Mouse (Mus musculus): Measurements from ENCODE around the gene Nat8f5.
"Not testable (repeated sequence)": the region's sequence is repeated elsewhere in the genome, so short reads cannot be mapped to it uniquely, and the experiment has no call there.

The Nat8f5 gene

DNA sequence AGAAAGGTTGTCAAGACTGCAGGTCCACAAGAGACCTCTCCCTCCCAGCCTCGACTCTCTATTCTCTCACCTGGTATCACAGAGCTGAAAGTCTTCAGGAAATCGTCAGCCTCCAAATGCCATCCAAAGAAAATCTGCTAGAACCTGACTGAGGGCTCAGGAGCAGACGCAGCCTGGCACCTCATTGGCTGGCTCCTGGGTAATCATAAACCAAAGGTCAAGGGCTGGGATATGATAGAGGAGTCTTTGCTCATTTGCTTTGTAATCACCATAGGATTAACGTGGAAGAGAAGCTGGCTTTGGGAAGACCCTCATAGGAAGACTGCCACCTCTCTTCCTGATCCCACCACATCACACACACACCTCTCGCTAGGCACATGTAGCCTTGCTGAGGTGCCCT lies at the start of gene Nat8f5, which contains the start of gene Nat8f6:
TSS of gene Nat8f5 (minus strand) at position 136 of the 400 bp plus-strand sequence.
TSS of gene Nat8f6 (minus strand) at position 118 of the 400 bp plus-strand sequence.
- DNase-seq: no peak

DNA sequence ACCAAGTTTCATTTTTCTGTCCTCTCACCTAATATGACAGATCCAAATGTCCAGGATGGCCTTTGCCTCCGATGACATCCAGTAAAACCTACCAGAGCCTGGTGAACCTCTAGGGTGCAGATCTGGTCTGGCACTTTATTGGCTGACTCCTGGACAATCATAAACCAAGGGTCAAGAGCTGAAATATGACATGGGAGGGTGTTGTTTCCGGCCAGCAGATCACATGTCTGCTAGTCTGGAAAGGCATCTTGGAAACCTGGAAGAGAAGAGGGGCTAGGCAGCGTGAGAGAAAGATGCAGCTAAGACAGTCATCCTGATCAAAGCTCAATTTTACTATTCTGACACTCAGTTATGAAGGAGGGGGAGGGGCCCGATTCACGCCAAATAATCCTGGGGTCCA lies 48.2 kb upstream of the Nat8f5 start, which contains the start of gene Nat8f2:
TSS of gene Nat8f2 (minus strand) at position 153 of the 400 bp plus-strand sequence.
- not testable (repeated sequence) for DNase-seq

DNA sequence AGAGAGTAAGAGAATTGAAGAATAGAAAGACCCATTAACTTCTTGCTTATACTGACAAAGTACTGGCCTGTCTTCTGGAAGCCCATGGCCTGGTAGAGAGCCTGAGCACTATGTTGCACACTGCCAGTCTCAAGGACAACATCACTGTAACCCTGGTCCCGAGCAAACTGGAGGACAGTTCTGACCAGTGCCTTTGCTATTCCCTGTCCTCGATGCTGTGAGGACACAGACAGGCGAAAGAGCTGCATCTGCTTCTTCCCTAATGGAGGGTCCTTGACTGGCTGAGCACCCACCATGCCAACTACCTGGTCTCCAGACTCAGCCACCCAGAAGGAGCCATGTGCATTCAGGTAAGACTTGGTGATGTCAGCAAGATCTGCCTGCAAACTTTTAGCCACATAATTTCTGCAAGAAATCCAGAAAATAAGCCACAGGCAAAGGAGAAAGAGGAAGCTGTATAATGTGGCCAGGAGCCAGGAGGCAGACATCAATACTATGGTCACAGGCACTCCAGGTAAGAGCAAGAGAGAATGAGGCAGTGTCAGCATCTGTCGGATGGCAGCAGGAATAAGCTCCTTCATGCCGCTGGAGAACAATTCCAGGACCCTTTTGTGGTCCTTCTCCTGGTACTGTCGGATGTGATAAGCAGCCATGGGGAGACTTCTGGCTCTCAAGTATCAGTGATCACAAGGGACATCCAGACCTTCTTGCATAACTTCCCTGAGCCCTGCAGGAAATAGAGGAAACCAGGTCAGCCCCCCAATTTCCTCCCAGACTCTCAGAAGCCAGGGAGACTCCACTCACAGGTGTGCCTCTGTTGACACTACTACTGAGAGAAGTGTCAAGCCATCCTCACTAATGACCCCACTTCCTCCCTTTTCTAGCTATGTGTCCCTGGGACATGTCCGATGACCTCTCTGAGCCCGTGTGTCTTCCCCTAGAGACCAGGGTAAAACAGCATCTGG lies 47.2 kb upstream of the Nat8f5 start:
- DNase-seq: no peak

DNA sequence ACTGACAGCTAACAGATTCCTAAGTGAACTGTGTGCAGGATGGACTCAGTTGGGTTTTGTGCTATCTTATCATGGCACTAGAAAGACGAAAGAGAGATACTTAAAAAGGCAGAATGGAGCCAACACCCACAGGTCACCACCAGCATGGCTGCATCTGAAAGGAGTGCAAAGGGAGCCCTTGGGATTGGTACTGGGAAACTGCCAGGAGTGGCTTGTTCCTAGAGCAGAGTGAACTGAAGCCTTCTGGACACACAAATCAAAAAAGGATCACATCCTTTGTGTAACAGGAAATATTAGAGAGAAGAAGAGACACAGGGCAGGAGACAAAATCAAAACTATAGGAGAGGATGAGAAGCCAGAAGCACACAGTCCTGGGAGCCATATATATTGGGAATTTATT lies 46.2 kb upstream of the Nat8f5 start:
- DNase-seq: not testable (repeated sequence)

DNA sequence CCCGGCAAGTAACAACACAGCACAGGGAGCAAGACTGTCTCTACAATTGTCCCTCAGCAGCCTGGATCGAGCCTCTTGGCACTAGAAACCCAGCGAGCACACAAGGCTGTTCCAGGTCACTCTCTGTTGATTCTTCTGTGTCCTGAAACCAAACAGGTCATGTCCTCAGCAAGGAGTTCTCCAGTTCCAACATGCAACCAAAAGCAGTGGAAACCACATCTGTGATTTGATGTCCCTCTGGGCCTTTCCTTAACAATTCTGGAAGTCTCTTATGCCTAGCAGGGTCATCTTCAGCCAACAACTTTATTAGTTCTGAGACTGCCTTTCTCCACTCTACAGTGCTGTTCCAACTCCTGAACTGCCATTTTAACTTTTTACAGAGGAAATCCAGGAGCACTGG lies 45.4 kb upstream of the Nat8f5 start:
- DNase-seq: not testable (repeated sequence)

DNA sequence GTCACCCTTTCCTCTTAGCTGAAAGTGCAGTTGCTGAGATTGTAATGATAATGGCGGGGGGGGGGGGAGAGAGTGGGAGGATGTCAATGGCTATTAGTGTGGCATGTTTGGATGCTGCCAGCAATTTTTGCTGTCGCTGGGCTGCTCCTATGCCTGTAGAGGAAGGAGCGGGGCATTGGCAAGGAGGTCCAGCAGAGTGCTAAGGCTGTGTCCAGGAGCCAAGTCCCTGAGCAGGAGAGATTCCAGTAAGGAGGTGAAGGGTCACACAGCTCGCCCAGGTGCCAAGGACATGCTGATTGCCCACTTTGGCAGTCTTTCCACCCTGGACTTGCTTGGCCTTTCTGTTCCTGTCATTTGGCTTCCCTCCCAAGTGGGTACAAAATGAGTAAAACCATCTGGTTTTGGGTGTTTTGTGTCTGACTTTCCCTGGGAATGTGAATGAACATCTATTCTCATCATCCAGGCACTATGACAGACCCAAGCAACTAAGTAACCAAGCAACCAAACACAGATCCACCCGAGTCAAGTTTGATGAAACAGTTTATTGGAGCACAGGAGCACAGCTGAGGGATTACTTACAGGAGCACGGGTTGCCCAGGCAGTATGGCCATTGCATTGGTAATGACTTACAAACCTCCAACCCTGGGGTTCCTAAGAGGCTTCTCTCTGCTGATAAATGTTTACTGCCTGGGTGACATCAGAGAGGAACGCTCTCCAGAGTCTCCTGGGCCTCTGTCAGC lies 44.3 kb upstream of the Nat8f5 start:
- DNase-seq: not testable (repeated sequence)

DNA sequence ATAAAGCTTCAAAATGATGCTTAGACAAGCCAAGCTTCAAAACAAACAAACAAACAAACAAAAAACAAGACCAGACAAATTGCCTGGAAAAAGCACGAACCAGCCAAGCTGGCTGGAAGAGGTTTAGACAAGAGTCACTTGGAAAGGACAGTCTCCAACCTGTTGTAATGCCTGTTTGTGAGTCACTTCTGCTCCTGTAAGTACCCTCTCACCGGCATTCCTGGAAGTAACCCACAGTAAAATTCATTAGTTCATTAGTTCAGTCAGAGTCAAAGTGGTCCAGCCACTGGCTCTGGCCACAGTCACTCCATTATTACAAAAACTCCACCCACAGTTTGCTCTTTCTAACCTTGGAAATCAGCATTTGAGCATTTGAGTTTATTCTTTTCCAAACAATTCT lies 43.1 kb upstream of the Nat8f5 start:
- no peak for DNase-seq

DNA sequence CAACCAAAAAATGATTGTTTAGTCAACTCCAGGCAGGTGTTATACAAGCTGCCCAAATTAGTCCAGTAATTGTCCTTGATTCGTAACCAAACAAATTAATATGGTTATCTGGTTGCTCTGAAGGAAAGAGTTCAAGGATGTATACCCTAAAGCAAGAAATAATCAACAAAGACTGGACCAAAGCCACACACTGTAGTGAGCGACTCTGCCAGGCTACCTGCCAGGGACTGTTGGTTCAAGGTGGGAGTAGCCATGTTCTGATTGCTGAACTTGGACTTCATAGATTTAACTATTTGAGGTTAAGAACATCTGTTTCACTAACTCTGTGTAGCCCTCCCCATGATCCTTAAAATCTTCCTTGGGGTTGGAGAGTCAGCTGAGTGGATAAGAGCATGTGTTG lies 42.4 kb upstream of the Nat8f5 start:
- no peak for DNase-seq

DNA sequence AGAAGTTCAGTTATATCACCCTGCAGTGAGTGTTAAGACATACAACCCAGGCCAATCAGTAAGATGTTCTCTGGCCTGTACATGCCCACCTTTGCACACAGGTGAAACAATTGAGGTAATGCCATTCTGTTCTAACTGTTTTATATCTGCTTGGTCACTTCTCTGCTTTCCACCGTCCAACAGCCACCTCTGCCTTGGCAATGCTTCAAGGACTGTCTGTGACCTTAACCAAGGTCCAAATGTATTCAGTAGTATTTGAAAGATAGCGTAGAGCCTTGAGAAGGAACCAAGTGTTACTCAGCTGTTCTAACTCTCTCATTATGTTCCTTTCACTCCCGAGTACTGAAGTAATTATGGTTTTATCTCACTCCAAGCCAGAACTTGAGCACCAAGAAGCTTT lies 41.8 kb upstream of the Nat8f5 start:
- DNase-seq: no peak

DNA sequence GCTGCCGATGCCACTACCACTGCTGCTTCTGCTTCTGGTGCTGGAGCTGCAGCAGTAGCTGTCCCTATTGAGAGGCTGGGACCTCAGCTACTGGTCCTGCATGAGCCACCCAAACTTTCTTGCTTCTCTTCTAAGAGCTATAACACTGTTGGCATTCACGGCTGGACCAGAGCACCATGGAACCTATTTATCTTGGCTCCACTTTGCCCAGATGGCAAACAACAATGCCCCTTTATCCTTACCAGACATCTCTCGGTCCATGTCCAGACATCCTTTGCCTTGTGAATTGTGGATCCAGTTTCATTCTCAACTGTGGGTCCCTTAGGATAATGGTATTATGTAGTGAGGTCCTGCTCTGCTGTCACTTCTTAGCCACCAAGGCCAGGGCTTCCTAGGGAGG lies 40.5 kb upstream of the Nat8f5 start:
- DNase-seq: no peak

DNA sequence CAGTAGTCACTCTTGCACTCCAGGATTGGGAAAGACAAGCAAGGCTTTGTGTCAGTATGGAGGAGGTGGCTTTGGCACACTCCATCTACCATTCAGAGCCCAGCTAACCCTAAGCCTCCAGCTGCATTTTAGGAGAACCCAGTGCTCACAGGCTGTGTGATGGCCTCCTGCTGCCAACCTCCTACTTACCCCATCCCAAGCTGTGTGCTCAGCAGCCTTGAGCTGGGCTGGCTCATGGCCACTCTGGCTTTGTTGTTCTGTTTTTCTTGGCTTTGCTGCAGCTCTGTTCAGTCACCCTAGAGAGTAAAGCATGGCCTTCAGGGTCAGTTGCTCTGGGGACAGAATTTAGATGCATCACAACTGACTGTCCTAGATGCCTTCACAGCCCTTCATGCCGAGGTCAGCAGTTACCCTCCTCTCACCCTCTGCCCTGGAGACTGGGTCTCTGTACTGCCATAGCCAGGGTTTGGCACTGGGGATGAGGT lies 35.5 kb upstream of the Nat8f5 start:
- DNase-seq: peak; percentile 10 to 43

DNA sequence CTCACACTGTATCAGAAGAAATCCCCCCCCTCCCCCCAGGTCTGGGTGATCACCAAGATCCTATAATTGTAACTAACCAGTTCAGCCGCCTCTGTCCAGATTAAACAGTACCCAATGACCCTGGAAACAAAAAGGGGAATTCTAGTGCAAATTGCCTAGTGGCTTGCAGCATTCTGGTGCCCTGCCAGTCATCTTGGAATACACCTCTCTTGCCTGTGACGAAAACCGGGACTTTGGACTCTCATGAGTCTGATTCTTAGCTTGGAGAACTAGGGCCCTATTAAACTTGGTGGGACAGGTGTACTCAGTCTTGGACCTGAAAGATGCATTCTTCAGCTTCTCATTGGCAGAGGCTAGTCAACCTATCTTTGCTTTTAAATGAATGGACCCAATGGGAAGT lies 32.7 kb upstream of the Nat8f5 start:
- no peak for DNase-seq

DNA sequence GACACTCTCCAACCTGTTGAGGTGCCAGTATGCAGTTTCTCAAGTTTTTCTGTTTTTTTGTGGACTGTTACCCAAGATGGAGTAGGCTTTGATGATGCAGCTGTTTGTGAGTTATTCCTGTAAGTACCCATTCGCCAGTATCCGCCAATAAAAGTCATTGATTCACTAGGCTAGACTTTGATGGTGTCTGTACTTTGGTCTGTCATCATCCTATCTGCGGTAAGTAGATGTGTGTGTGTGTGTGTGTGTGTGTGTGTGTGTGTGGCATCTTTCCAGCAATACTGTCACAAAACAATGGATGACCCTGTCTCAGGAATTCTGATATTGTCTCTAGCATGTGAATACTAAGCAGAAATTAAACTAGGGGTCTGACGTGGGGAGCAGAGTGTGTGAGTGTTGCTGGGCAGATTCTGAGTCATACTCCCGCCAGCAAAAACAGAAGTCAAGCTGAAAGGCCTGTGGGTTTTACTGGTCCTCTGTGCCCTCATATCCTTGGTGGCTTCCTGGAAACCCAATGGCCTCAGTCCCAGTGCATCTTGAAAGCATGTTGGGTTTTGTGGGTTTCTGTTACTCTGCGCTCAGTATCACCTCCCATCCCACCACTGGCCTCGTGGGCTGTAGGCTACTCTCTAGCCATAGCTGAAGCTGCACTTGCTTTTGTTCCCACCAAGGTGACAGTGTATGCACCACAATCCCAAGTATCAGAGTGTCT lies 30.4 kb upstream of the Nat8f5 start:
- no peak for DNase-seq

DNA sequence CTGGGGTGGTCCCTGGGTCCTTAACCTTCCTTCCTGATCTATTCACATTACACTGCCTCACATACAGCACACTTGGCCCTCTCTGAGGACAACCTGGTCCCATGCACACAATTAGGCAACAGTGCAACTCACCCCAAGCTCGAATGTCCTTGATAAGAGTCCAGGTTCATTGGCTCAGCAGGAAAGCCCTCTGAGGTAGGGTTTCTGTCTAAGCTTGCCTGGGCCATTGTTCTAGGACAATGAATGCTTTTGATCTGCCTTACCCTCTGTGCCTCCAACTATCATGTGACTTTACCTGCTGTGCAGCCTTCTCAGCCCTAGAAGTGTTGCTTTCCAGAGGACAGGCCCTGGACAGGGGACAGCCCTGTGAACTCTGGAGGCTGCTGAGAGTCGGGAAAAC lies 28.5 kb upstream of the Nat8f5 start:
- no peak for DNase-seq

DNA sequence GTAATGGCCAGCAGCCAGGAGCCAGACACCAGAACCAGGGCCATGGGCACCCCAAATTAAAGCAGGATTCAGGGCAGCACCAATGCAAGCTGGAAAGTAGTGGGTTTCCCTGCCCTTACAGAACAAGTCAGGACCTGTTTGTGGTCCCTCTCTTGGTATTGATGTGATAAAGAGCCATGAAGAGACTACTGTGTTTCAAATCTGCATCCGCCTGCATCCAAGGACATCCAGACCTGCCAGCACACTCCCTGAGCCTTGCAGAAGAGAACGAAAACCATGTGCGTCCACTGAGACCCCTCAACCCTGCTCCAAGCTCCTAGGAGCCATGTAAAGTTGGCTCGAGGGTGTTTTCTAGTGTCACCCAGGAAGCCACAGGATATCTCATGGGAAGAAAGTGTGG lies 27.4 kb upstream of the Nat8f5 start:
- no peak for DNase-seq

DNA sequence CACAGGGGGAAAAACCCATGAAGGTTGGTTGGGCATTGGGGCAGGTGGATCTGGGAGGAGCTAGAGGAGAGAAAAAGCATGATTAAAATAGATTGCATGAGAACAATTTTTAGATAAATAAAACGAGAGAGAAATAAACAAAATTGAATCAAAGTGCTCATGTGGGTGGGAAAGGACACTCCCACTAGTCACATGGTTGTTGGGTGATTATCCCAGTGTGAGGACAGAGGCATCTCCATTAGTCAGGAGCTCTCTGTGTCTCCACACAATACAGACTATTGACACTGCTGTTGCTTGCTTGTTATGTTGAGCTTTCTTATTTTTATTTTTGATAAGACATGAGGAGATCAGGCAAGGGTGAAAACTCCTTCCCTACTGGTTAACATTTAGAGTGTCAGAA lies 26.1 kb upstream of the Nat8f5 start:
- DNase-seq: no peak

DNA sequence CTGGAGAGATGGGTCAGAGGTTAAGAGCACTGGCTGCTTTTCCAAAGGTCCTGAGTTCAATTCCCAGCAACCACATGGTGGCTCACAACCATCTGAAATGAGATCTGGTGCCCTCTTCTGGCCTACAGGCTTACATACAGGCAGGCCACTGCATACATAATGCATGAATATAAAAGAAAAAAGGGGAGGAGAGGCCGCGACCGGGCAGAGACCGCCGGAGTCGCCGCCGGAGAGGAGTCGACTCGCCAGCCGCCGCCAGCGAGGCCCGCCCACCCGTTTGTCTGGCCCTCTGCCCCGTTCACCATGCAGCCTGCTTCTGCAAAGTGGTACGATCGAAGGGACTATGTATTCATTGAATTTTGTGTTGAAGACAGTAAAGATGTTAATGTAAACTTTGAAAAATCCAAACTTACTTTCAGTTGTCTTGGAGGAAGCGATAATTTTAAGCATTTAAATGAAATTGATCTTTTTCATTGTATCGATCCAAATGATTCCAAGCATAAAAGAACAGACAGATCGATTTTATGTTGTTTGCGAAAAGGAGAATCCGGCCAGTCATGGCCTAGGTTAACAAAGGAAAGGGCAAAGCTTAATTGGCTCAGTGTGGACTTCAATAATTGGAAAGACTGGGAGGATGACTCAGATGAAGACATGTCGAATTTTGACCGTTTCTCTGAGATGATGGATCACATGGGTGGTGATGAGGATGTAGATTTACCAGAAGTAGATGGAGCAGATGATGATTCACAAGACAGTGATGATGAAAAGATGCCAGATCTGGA lies 23.1 kb upstream of the Nat8f5 start:
- not testable (repeated sequence) for DNase-seq

DNA sequence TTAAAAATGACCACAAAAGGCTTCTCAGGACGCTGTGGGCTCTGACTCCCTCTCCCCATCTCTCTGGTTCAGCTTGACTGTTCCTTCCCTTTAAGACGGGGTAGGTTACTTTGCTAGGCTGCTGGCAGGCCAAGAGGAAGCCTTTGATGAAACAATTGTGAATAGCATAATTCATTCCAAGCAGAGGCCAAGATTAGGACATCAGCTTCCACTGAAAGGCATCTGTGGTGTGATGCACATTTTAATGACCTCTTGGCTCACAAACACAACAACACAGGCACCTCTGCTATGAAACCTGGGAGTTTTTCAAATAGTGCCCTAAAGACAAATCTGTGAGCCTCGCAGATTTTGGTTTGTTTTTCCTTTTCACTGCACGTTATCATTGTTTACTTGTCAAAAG lies 19.2 kb upstream of the Nat8f5 start:
- no peak for DNase-seq

DNA sequence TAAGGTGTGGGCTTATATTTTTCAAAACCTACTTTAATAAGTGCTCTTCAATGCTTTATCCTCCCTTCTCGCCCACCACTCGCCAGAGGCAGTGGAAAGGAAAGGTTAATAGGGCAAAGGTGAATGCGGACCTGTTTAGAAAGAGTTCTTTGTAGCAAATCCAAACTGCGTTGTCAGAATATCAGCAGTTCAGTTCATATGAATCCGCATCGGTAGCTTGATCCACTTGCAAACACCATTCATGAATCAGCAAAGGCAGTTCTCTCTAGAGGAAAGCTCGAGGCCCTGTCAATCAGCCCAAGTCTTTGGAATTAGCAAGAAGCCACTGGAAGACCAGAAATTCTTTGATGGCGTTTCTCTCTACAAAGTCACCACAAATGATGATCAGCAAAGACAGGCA lies 17.9 kb upstream of the Nat8f5 start:
- DNase-seq: no peak

DNA sequence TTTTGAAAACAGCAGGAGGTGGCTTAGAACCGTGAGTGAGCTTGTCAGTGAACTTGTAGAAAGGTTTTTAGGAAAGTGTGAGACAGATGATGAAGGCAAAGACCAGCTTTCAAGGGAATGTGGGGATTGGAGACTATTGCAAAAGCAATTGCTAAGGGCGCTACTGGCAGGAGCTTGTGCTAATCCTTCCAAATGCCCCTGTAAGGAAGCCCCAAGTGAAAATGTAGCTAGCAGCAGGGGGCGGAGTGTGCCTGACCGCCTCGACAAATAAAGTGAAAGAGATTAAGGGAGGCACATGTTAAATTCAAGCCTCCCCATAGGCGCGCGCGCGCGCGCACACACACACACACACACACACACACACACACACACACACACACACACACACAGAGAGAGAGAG lies 16.5 kb upstream of the Nat8f5 start:
- DNase-seq: peak in 1 of 2 experiments; percentile 14

DNA sequence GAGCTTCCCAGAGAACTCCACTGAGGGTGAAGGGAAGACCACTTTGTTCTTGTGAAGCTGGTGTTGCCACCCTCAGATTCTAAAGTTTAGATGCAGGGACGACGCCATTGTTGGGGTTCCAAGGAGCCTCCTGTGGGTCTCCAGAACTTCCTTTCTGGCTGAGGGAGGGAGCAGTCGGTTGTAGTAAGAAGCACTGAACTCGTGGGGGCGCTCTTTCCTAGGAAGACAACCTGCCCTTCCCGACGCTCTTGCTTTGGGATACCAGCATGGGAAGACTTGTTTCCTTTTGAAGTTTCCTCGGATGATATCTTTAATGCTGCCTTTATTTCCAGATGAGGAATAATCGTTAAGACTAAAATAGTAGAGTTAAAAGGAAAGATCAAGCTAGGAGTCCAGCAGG lies 16.1 kb upstream of the Nat8f5 start:
- peak; percentile 35 to 50 for DNase-seq

DNA sequence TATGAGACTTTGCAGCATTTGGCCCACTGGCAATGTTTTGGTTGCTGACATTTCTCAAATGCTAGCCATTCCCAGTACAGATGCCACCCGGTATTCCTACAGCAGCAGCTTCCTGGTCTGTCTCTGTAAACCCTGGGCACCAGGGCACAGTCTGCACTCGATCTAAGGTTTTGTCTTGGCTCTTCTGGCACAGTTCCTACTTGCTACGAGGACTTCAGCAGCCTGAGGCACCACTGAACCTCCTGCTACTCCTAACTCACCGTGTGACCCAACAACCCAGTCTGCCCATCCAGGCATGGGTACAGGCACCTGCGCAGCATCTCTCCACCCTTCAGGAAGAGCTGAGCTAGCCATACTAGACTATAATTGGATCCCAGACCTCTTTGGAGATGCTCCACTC lies 15.3 kb upstream of the Nat8f5 start:
- DNase-seq: not testable (repeated sequence)

Measured in cerebellum, adult 18-20 months (tissue).